Mouse (Mus musculus): ENCODE data around the gene Zfand5. TPM values are rescaled to one million over a fixed set of nuclear protein-coding genes. Genes with fewer than 3 reads are reported as not detected.
"Not testable (repeated sequence)": the region's sequence is repeated elsewhere in the genome, so short reads cannot be mapped to it uniquely, and the experiment has no call there.

The Zfand5 gene
- total RNA-seq (2021) = 100 to 1,000 TPM; 139 to 144 TPM

DNA sequence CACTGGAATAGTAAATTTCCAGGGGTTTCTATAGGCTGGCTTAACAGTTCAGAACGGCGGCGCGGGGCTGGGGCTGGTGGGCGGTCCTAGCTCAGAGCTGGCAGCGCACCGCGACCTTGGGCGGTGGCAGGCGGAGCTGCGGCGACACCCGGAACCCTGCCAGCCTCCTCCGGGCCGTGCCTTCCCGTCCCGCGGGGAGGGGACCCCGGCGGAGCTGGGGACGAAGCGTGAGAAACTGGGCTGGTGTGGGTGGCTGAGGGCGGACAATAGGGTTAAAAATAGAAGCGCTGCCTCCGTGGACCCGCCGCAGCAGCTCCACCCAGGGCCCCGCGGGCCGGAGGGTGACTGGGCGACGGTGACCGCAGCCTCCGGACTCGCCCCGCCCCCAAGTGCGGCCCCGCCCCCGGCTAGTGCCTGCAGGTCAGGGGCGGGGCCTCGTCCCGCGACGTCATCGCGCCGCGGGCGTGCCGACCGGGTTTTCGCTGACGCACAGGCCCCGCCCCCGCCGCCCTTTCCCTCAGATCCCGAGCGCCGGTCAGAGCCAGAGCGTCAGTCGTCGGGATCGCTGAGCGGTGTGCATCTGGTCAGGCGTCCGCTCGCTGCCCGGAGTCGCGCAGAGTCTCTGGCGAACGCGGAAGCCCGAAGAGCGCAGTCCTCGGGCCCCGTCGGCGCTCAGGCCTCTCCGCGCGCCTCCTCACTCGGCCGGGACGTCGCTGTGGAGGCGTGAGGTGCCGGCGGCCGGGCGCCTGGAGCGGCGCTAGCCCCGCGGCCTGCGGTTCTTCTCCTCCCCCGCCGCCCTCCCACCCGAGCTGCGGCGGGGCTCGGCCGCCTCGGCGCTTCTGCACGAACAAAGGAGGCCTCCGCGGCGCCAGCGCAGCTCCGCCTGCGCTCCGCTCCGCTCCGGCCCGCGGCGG lies at the start of gene Zfand5:
TSS of gene Zfand5 (plus strand) at position 538 of the 914 bp plus-strand sequence.
- peak; percentile 96 to 97 for DNase-seq

DNA sequence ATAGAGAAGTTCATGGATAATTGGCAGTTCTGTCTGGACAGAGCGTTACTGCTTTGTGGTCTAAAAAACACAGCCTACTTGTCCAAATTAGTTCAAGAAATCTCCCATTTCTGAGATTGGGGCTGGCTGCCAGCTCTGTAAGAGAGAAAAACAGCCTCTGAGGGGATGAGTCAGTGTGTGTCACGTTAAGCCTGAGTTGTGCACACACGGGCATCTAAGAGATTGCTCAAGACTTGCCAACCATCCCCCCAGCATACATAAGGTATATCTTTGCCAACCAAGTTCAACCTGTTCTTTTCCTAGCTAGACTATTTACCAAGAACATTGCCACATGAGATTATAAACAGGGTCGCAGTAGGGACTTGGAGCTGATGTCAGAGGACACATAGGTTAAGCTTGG lies 44.9 kb upstream of the Zfand5 start:
- DNase-seq = peak; percentile 14

DNA sequence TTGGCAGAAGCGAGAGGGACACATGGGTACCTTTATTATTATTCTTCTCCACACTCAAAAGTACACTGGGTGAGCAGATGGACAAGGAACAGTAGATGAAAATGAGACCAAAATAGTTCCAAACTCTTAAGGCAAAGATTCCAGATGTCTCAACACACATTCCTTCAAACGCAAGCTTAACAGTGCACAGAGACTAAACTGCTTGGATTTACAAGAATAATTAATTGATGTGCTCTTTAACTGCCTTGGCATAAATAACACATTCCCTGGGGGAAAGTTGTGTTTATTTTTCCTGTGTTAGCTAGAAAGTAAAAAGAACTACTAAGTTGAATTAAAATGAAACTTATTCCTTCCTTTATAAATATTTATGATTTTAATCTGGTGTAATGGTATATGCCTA lies 44.3 kb upstream of the Zfand5 start:
- DNase-seq = no peak

DNA sequence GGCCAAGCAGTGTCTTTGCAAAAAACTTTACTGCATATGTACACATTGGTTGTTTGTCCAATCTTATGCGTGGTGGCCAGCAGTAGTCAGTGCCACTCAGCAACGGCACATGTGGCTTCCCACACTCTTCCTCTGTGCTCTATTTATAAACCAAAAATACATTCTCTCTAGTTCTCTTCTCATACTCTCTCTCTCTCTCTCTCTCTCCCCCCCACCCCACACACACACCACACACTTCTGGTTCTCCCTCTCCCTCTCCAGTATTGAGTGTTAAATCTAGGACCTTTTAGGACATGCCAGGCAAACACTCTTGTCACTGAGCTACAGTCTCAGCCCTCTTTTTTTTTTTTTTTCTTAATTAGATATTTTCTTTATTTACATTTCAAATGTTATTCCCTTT lies 23.3 kb upstream of the Zfand5 start:
- DNase-seq = not testable (repeated sequence)

DNA sequence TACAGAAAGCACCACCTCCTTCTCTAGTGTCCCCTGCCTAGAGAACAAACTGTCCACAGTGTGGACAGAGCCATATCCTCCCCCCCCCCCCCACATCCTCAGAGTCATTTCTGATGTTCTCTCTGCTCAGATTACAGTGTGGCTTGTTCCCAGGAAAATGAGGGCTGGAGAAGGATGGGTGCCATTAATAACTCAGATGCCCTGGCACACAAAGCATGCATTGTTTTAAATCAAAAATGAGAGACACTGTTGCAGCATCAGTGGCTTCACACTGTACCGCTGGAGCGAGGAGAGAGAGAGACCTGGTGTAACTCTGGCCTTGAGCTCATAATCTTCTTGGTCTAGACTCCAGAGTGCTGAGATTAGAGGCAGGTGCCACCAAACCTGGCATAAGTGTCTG lies 18.2 kb upstream of the Zfand5 start:
- no peak for DNase-seq

DNA sequence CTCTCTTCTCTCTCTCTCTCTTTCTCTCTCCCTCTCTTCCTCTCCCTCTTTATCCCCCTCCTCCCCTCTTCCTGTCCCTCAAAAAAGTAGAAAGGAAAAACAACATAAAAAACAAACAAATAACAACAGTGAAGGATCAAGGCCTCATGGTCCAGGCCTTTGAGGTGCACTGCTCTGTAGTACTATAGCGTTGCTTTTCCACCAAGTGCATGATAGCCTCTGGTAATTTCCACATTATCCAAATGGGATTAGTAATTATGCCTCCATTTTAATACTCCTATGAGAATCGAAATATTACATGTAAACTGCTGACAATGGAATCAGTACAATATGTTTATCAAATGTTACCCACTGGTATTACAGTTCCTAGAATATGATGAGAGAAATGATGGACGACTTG lies 16.2 kb upstream of the Zfand5 start:
- no peak for DNase-seq

DNA sequence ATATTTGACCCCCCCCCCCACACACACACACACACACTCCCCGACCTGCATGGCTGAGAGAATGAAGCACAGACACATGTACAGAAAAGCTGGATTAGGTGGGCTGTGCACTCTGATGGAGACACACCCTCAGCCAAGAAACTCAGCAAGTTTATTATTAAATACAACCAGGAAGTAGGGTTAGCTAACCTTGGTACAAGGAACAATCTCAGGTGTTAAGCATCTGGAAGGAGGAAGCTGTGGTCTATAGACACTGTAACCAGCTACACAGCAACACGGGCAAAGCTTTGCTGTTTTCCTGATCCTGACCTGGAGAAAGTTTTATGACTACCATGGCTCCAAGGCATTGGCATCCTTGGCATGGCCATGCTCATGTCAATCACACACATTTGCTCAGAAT lies 12.6 kb upstream of the Zfand5 start:
- no peak for DNase-seq

DNA sequence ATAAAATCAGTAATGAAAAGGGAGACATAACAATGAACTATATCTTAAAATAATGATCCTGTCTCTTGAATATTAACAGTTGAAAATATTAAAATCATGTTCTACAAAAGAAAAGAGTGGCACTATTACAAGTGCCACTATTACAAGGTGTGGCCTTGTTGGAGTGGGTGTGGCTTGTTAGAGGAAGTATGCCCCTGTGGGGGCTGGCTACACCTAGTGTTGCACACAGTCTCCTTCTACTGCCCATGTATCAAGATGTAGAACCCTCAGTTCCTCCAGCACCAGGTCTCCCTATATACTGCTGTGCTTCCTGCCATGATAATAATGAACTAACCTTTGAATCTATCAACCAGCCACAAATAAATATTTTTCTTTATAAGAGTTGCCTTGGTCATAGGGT lies 11.8 kb upstream of the Zfand5 start:
- DNase-seq = no peak

DNA sequence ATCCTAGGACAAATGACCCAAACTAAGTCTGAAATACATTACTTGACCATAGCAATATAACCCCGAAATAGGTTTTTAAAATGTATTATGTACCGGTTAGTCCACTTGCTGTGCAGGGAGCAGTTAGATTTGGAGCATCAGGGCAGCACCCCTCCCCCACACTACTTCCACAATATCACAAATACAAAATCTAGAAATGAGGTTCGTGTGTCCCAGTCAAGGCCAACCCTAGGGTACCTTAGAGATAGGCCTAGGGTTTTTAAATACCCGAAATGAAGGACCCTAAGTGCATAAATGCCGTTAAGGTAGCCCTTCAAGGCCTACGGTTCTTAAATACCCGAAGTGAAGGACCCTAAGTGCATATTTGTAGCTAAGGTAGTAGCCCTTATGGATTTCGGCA lies 892 bp upstream of the Zfand5 start:
- no peak for DNase-seq

DNA sequence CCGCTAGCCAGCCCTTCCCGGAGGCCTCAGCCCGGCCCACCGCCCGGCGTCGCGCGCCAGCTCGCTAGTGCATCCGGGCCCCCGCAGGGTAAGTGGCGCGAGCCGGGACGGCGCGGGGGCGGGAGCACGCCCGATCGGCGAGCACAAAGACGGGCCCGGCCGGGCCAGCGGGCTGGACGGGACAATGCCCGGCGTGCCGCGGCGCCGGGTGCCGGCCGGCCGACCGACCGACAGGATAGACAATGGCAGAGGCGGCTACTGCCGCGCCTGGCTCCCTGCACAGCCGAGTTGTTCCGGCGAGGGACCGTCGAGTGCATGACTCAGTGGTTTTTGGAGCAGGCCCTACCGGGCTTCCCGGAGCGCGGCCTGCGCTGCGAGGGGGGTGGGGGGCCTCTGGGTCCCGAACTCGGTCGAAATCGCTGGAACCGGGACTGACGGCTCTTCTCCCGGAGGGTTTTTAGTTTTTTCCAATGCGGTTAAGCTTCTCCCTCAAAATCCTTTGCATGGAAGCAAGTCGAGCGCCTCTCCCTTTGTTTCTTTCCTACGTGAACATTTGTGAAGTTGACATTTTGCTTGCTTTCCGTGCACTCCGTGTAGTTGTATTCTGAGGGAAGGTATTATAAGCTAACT lies 692 bp downstream of the Zfand5 start:
- peak; percentile 67 to 71 for DNase-seq

DNA sequence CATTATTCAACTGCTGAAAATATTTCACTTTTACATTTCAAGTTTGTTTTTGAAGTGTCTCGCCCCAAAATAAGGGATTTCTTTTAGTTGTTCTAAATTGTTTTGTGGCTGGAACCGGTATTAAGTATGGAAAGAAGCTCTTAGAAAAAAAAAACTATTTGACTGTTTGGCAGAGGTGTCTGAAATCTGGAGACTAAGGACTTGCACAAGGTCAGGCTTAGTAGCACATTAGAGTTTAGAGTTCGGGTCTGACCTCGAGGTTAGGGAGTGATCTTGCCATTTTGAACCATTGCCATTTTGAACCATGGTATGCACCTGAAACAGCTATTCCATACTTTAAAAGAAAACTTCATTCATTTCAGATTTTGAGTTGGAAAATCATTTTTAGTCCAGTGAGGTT lies 1.4 kb downstream of the Zfand5 start:
- no peak for DNase-seq

DNA sequence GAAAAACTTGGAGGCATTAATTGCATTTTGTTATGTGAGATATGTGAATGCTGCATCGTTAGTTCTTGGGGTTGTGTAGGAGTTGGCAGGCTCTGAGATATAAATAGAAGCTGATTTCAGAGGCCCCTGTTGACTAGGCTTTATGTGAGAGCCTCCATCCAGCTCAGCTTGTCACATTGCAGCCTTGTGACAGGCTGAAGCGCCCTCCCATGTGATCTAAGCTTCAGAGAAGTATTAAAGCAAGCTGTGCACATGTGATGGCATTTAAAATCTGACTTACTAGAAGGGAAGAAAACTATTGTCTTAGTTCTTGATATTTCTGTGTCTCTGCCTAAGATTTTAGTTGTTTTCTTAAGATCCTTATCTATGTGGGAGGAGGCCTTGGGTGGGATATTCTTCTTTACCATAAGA lies 2.1 kb downstream of the Zfand5 start:
- DNase-seq = peak; percentile 62 to 65

DNA sequence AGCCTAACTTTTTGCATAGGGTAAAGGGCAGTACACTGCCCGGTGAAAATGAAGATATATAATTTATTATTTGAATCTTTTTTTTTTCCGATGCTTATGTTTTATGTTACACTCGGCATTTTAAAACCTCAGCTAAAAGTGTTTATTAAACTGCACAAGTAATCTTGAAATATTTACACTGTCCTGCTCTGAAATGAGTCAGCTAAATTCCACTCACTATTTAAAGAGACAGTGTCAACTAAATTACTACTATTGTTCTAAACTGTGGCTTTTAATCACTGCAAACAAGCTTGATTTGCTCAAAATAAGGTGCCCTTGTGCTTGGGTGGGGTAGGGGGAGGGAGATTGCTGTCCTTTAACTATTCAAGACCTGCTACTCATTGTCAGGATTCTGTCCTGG lies 2.6 kb downstream of the Zfand5 start:
- DNase-seq = no peak

DNA sequence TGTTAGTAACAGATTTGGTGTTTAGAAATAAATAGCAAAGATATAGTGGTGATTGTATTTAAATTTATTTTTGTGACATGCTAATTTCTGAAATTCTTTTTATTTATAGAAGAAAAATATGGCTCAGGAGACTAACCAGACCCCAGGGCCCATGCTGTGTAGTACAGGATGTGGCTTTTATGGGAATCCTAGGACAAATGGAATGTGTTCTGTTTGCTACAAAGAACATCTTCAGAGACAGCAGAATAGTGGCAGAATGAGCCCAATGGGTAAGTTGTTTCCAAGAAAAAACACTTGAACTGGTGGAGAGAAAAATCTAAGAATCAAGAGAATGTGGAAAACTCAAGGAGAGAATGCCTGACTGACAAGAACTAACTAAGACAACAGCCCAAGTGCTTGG lies 4.2 kb downstream of the Zfand5 start:
- DNase-seq = no peak

DNA sequence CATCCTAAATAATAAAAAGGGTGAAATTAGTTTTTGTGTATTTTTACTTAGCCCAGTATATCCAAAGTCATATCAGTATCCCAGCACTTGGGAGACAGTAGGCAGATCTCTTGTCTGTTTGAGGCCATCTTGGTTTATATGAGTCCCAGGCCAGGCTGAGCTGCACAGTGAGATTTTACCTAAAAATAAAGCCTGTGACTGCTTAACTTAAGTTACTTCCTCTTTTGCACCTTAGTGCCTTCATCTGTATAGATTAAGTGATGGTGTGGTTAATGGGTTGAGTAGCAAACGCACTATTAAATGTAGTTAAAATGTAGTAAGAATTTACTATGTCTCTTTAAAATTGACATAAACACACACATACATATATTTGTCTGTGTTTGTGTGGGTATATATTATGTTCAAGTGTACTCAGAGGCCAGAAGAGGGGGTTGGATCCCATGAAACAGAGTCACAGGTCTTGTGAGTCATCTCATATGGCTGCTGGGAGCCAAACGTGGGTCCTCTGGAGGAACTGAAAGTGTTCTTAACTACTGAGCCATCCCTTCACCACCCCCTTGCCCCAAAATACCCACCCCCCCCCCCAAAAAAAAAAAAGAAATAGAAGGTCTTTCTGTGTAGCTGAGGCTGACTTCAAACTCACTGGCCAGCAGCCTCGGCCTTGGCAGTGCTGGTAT lies 14.5 kb downstream of the Zfand5 start:
- DNase-seq = no peak

DNA sequence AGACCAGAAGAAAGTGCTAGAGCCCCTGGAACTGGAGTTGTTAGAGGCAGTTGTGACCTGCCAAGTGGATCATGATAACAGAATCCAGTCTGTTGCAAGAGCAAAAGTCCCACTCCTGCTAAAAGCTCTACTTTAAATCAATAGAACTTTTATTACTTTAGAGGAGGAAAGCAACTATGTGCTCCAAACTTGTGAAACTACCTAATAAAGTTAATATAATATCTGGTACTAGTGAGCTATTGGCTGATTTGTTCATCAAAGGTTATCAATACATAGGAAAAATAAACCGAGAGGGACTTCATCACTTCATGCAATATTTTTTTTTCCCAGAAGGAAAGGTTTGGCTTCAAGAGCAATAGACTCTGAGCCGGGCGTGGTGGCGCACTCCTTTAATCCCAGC lies 25.3 kb downstream of the Zfand5 start:
- DNase-seq = no peak

DNA sequence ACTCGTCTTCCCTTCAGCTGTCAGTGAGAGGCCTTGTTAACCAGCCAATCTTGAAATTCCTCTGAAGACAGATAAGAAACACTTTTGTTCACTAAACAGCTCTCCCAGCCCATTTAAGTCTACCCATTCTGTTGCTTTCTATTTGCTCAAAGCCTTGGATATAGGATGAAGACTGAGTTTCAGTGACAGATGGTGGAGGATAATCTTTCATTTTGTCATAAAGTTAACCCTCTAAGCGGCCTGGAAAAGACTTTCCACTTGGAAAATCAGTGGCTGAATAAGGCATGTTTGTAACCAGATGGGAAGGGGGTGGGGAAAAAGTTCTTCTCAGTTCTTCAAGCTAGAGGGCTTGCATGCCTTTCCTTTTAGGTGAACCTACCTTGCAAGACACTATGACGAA lies 29.7 kb downstream of the Zfand5 start:
- no peak for DNase-seq

DNA sequence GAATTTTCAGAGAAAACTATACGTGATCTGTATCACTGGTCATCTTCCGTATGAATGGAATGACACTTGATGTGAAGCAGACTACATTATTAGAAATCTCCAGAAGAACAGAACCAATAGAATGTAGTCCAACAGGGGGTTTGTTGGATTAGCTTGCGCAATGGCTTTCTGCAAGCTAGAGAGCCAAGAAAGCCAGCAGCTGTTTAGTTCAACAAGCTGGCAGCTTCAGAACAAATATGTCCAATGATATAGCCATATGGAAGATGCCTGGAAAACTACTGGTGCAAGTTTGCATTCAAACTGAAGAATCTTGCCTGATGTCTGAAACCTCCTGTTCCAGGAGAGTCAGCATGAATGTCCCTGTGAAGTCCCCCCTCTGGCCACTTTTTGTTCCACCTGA lies 35.7 kb downstream of the Zfand5 start:
- no peak for DNase-seq

DNA sequence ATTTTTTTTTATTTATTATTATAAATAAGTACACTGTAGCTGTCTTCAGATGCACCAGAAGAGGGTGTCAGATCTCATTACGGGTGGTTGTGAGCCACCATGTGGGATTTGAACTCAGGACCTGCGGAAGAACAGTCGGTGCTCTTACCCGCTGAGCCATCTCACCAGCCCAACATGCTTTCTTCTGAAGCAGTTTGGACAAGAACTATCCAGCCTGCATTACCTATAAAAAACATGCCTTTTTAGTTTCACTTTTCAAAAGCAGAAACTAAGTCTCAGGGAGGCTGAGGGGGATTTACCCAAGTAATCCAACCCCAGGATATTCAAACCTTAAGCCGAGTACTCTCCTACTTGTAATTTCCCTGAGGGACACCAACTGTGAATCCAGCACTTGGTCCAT lies 38.3 kb downstream of the Zfand5 start:
- DNase-seq = not testable (repeated sequence)

DNA sequence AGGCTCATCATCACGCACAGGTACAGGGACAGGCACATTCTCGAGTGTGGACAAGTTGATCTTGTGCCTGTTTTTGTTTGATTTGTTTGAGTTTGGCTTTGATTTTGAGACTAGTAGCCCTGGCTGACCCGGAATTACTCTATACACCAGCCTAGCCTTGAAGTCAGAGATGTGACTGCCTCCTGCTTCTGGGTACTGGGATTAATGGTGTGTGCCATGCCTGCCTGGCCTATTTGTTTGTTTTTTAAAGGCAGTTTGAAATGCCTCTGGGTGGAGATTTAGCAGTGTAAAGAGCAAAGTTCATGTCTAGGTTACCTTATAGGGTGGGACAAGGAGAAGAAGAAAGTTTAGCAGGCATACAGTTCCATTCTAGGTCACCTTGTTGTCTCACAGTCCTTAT lies 43.6 kb downstream of the Zfand5 start:
- DNase-seq = no peak

DNA sequence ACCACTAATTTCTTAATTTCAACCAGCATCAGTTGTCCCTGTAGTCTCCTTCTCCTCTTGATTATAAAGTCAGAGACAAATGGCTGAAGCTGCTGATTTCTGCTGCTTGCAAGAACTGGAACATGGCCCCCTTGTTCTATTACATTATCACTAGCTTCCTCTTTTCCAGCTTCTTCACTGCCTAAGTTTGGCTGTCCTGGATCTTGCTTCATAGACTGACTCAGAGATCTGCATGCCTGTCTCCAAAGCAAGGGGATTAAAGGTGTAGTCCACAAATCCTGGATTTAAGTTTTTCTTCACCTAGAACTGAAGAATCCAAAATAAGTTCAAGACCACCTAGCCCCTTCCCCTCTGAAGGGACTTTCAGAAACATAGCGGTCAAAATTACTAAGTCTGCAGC lies 47.5 kb downstream of the Zfand5 start:
- DNase-seq = no peak

DNA sequence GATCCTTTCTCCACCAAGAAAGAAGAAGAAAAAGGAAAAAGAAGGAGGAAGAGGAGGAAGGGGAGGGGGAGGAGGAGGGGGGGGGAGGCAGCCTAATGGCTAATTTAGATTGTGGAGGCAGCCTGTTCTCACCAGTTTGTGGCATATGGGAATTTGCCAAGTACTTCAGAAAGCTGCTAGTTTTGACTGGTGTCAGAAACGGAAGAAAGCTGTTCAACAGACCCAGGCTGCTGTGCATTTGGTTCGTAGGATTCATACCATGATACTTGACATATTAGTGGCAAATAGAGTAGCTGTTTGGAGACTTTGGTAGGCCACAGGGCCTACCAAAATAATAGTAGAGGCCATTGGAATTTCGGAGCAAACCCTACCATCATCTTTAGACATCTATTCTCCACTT lies 53.3 kb downstream of the Zfand5 start:
- DNase-seq = no peak

DNA sequence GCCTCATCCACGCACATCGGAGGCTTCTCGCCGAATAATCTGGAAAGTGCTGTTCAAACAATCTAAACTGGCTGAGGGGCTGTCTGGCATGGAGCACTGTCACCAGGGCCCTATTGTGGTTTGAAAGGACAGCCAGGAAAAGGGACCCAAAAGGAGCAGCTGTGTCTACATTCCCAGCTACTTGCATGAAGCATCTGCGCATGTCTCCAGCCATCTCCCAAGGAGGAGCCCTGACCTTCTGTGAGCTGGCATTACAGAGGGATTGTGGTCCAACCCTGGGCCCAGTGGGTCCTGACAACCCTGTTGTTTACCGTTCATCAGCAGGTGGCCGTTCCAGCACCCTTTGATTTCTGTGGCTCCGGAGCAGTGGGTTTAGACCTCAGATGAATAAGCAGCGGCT lies 56.9 kb downstream of the Zfand5 start:
- DNase-seq = no peak

DNA sequence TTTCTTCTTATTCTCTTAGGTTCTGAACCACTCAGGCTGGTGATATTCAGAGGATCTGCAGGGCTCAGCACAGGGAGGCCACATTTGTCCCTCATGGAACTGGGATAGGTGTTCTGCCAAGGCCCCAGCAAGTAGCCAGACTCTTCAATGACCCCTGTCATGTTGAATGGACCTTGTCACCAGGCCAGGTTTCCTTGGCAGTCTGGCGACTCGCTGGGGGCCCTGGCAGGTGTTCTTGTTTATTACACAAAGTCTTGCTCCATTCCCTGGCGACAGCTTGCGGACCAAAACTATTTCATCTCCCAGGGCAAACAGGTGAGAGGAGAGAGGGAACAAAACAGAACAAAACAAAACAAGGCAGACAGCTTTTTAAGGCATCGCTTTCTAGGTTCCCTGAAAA lies 57.7 kb downstream of the Zfand5 start:
- DNase-seq = peak; percentile 54 to 60

All from layer of hippocampus, postnatal 36 days (tissue).